Mouse (Mus musculus): Measurements from ENCODE around the gene Tle6. TPM values are rescaled to one million over a fixed set of nuclear protein-coding genes. Genes with fewer than 3 reads are reported as not detected.

Gene Tle6
- polyA plus RNA-seq, 1 experiment from 2014 or later, result 6.9 TPM

- H3K4me3 ChIP-seq, result no peak overlapping the region
- H3K4me1 ChIP-seq (replicated peaks), result peaks cover 31% of the 10 kb centered on the region
- H3K27me3 ChIP-seq (ENCODE audit: insufficient read depth, poor library complexity, severe bottlenecking), result peaks cover 18% of the 10 kb centered on the region
- DNase-seq (ENCODE audit: low spot score), result no peak
- H3K36me3 ChIP-seq, result no peaks in the 10 kb centered on the region
- no peak overlapping the region for H3K27ac ChIP-seq
- H3K9me3 ChIP-seq, result no peaks in the 10 kb centered on the region
- WGBS, result 77% methylated on average over 6 of the region's 6 CpGs
Measured at GRCm38 (mm10) chr10:81638101-81638500, 37.2 kb upstream of the Tle6 start.

- H3K4me1 ChIP-seq (replicated peaks), result peaks cover 19% of the 10 kb centered on the region
- no peak overlapping the region for H3K27ac ChIP-seq
- H3K27me3 ChIP-seq (ENCODE audit: insufficient read depth, poor library complexity, severe bottlenecking), result peaks cover 23% of the 10 kb centered on the region
- WGBS, result 20% methylated on average over 8 of the region's 8 CpGs
- no peak for DNase-seq (ENCODE audit: low spot score)
- no peaks in the 10 kb centered on the region for H3K36me3 ChIP-seq
- H3K4me3 ChIP-seq, result no peak overlapping the region
- no peaks in the 10 kb centered on the region for H3K9me3 ChIP-seq
Measured at GRCm38 (mm10) chr10:81636338-81636737, 35.5 kb upstream of the Tle6 start.

GRCm38 (mm10) chr10:81633253-81634099 is 32.6 kb upstream of the Tle6 start:
- peak; percentile 86 for DNase-seq (ENCODE audit: low spot score)
- H3K4me1 ChIP-seq (replicated peaks), result peaks cover 20% of the 10 kb centered on the region
- peak overlapping the region; percentile 79 for H3K27ac ChIP-seq
- 4% methylated on average over 37 of the region's 37 CpGs for WGBS
- no peaks in the 10 kb centered on the region for H3K36me3 ChIP-seq
- peak overlapping the region; percentile 58 for H3K4me3 ChIP-seq
- H3K9me3 ChIP-seq, result no peaks in the 10 kb centered on the region
- H3K27me3 ChIP-seq (ENCODE audit: insufficient read depth, poor library complexity, severe bottlenecking), result peaks cover 23% of the 10 kb centered on the region

GRCm38 (mm10) chr10:81628390-81628789 is 27.5 kb upstream of the Tle6 start, which contains the start of gene Ankrd24:
Gene Ankrd24, plus strand, starts transcription at chr10:81628540.
- peaks cover 5% of the 10 kb centered on the region; the same call in 1 of the 2 replicates for H3K27me3 ChIP-seq (ENCODE audit: insufficient read depth, poor library complexity, severe bottlenecking)
- DNase-seq (ENCODE audit: low spot score), result no peak
- H3K4me1 ChIP-seq (replicated peaks), result peaks cover 32% of the 10 kb centered on the region
- H3K27ac ChIP-seq, result peak within 1 kb of the TSS; percentile 92
- WGBS, result 83% methylated on average over 16 of the region's 16 CpGs
- no peaks in the 10 kb centered on the region for H3K9me3 ChIP-seq
- peak within 1 kb of the TSS; percentile 70 for H3K4me3 ChIP-seq
- H3K36me3 ChIP-seq, result peaks cover 25% of the 10 kb centered on the region

- H3K27ac ChIP-seq, result peak overlapping the region; percentile 92
- H3K4me3 ChIP-seq, result peak overlapping the region; percentile 70
- H3K4me1 ChIP-seq (replicated peaks), result peaks cover 27% of the 10 kb centered on the region
- WGBS, result 73% methylated on average over 7 of the region's 7 CpGs
- peaks cover 5% of the 10 kb centered on the region; the same call in 1 of the 2 replicates for H3K27me3 ChIP-seq (ENCODE audit: insufficient read depth, poor library complexity, severe bottlenecking)
- peaks cover 31% of the 10 kb centered on the region for H3K36me3 ChIP-seq
- H3K9me3 ChIP-seq, result no peaks in the 10 kb centered on the region
- no peak for DNase-seq (ENCODE audit: low spot score)
Measured at GRCm38 (mm10) chr10:81627836-81628220, 27.0 kb upstream of the Tle6 start.

GRCm38 (mm10) chr10:81626994-81627835 is 26.3 kb upstream of the Tle6 start, which contains the start of gene Sirt6:
Gene Sirt6, minus strand, starts transcription at chr10:81627797.
- Histone ChIP-seq H3K27ac (peak within 1 kb of the TSS; percentile 92), H3K4me3 (peak within 1 kb of the TSS; percentile 70), H3K27me3 (ENCODE audit: insufficient read depth, poor library complexity, severe bottlenecking) (peaks cover under 1% of the 10 kb centered on the region; the same call in 1 of the 2 replicates), H3K4me1 (replicated peaks) (peaks cover 27% of the 10 kb centered on the region), H3K36me3 (peaks cover 37% of the 10 kb centered on the region), H3K9me3 (no peaks in the 10 kb centered on the region)
- WGBS, result 6% methylated on average over 40 of the region's 40 CpGs
- DNase-seq (ENCODE audit: low spot score), result peak; percentile 93

- H3K27me3 ChIP-seq (ENCODE audit: insufficient read depth, poor library complexity, severe bottlenecking), result no peaks in the 10 kb centered on the region; the same call in 1 of the 2 replicates
- H3K9me3 ChIP-seq, result no peaks in the 10 kb centered on the region
- peak overlapping the region; percentile 92 for H3K27ac ChIP-seq
- no peak for DNase-seq (ENCODE audit: low spot score)
- peaks cover 24% of the 10 kb centered on the region for H3K4me1 ChIP-seq (replicated peaks)
- peaks cover 45% of the 10 kb centered on the region for H3K36me3 ChIP-seq
- 90% methylated on average over 22 of the region's 22 CpGs for WGBS
- peak overlapping the region; percentile 70 for H3K4me3 ChIP-seq
Measured at GRCm38 (mm10) chr10:81626101-81626993, 25.5 kb upstream of the Tle6 start.

- Histone ChIP-seq H3K36me3 (peaks cover 61% of the 10 kb centered on the region), H3K4me1 (replicated peaks) (peaks cover 20% of the 10 kb centered on the region)
- WGBS, result 59% methylated on average over 8 of the region's 8 CpGs
Measured at GRCm38 (mm10) chr10:81623441-81623840, 22.6 kb upstream of the Tle6 start.

GRCm38 (mm10) chr10:81620786-81621185 is 19.9 kb upstream of the Tle6 start:
- Histone ChIP-seq H3K27ac (no peak overlapping the region), H3K27me3 (ENCODE audit: insufficient read depth, poor library complexity, severe bottlenecking) (no peaks in the 10 kb centered on the region), H3K4me1 (replicated peaks) (peaks cover 4% of the 10 kb centered on the region; the same call in 1 of the 2 replicates), H3K4me3 (no peak overlapping the region), H3K36me3 (peaks cover 60% of the 10 kb centered on the region), H3K9me3 (no peaks in the 10 kb centered on the region)
- 53% methylated on average over 9 of the region's 9 CpGs for WGBS
- no peak for DNase-seq (ENCODE audit: low spot score)

More at GRCm38 (mm10) chr10:81623441-81623840, 22.6 kb upstream of the Tle6 start:
- Histone ChIP-seq H3K9me3 (no peaks in the 10 kb centered on the region), H3K27me3 (ENCODE audit: insufficient read depth, poor library complexity, severe bottlenecking) (no peaks in the 10 kb centered on the region), H3K27ac (no peak overlapping the region), H3K4me3 (no peak overlapping the region)
- DNase-seq (ENCODE audit: low spot score), result no peak

GRCm38 (mm10) chr10:81619976-81620375 is 19.1 kb upstream of the Tle6 start:
- no peak for DNase-seq (ENCODE audit: low spot score)
- H3K4me1 ChIP-seq (replicated peaks), result peaks cover 10% of the 10 kb centered on the region; the same call in 1 of the 2 replicates
- peaks cover 52% of the 10 kb centered on the region for H3K36me3 ChIP-seq
- 89% methylated on average over 5 of the region's 5 CpGs for WGBS
- H3K9me3 ChIP-seq, result no peaks in the 10 kb centered on the region
- no peaks in the 10 kb centered on the region for H3K27me3 ChIP-seq (ENCODE audit: insufficient read depth, poor library complexity, severe bottlenecking)
- no peak overlapping the region for H3K27ac ChIP-seq
- no peak overlapping the region for H3K4me3 ChIP-seq

GRCm38 (mm10) chr10:81615486-81615885 is 14.6 kb upstream of the Tle6 start:
- H3K4me3 ChIP-seq, result no peak overlapping the region
- no peaks in the 10 kb centered on the region for H3K27me3 ChIP-seq (ENCODE audit: insufficient read depth, poor library complexity, severe bottlenecking)
- peaks cover 10% of the 10 kb centered on the region; the same call in 1 of the 2 replicates for H3K4me1 ChIP-seq (replicated peaks)
- WGBS, result 74% methylated on average over 6 of the region's 6 CpGs
- 0 out of 2 replicates have a peak, but pooled peaks cover 4% of the 10 kb centered on the region for H3K9me3 ChIP-seq
- H3K27ac ChIP-seq, result no peak overlapping the region
- peaks cover 7% of the 10 kb centered on the region for H3K36me3 ChIP-seq
- DNase-seq (ENCODE audit: low spot score), result peak; percentile 22

- Histone ChIP-seq H3K36me3 (peaks cover 17% of the 10 kb centered on the region; the same call in 1 of the 2 replicates), H3K9me3 (0 out of 2 replicates have a peak, but pooled peaks cover 4% of the 10 kb centered on the region), H3K4me3 (no peak overlapping the region), H3K4me1 (replicated peaks) (peaks cover 10% of the 10 kb centered on the region; the same call in 1 of the 2 replicates), H3K27me3 (ENCODE audit: insufficient read depth, poor library complexity, severe bottlenecking) (no peaks in the 10 kb centered on the region), H3K27ac (no peak overlapping the region)
- no peak for DNase-seq (ENCODE audit: low spot score)
- 71% methylated on average over 3 of the region's 3 CpGs for WGBS
Measured at GRCm38 (mm10) chr10:81612779-81613178, 11.9 kb upstream of the Tle6 start.
